Mouse (Mus musculus): ENCODE measurements around the gene Mrpl24. TPM values are rescaled to one million over a fixed set of nuclear protein-coding genes. Genes with fewer than 3 reads are reported as not detected.
A peak's percentile ranks its signal among the peaks of the same experiment; 100 is the strongest.

Mrpl24 gene
- polyA plus RNA-seq, 1 experiment from 2014 or later: 67.9 TPM

DNA sequence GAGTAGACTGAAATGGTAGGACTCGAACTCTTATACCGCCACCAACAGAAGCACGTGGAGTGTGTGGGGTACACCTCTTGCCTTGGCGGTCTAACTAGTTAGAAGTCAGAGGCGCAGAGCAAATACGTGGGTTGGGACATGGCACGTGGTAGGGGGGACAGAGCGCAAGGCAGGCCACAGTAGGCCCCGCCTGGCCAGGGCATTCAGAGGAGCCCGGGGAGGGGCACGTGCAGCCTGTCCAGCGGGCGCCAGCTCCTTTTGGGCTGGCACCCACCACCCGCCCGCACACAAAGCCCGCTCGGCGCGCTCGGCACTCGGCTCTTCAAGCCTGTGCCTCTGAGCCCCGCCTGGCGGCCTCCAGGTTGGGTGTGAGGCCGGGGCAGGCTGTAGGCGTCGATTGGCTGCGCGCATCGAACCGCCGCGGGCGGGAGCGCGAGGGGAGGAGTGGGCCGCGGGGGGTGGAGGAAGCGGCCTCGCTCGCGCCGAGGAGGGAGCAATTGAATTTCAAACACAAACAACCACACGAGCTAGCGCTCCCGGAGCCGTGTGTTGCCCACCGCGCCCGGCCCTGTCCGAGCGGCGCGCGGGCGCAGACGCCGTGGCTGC lies 13.3 kb upstream of the Mrpl24 start, which contains the start of gene Hdgf:
TSS of gene Hdgf (plus strand) at position 442 of the 606 bp plus-strand sequence.
- Histone ChIP-seq H3K27ac (replicated peaks in 1 of 2; ENCODE audit: control insufficient read depth in 1 of 2, insufficient read depth in 1 of 2, low read depth in 2 of 2, low read length in 2 of 2) (peak within 1 kb of the TSS; percentile 91 to 97), H3K27me3 (ENCODE audit: control insufficient read depth, insufficient read depth, low read length) (no peaks in the 10 kb centered on the region), H3K4me2 (ENCODE audit: low read length) (peak within 1 kb of the TSS; percentile 86), H3K9ac (ENCODE audit: low read length) (peak within 1 kb of the TSS; percentile 99), H3K4me3 (ENCODE audit: control insufficient read depth in 1 of 2, insufficient read depth in 1 of 2, low read depth in 1 of 2, low read length in 2 of 2) (peak within 1 kb of the TSS; percentile 89 to 100), H3K36me3 (ENCODE audit: control insufficient read depth, insufficient read depth, low read length) (no peaks in the 10 kb centered on the region), H3K4me1 (ENCODE audit: control insufficient read depth in 2 of 2, insufficient read depth in 2 of 2, low read length in 2 of 2) (peaks cover 23 to 35% of the 10 kb centered on the region in 2 experiments), H3K9me3 (ENCODE audit: control insufficient read depth, low read length) (no peaks in the 10 kb centered on the region)
- under 1% methylated on average over 43 of the region's 57 CpGs for WGBS
- peak; percentile 94 for ATAC-seq (ENCODE audit: insufficient number of reproducible peaks, insufficient read depth, low FRiP score, low read depth)

DNA sequence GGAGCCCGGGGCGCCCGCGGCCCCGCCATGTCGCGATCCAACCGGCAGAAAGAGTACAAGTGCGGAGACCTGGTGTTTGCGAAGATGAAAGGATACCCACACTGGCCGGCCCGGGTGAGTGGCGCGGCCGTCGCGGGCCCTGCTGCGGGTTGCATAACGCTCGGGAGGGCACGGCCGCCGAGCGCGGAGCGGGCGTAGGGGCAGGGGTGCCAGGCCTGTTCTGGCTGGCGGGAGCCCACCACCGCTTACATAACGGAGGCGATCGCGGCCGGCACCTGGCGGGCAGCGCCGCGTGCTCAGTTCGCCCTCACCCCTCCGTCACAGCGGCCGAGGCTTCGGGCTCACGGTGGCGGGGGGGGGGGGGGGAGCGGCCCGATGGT lies 12.7 kb upstream of the Mrpl24 start:
- Histone ChIP-seq H3K4me1 (ENCODE audit: control insufficient read depth in 2 of 2, insufficient read depth in 2 of 2, low read length in 2 of 2) (peaks cover 26 to 41% of the 10 kb centered on the region in 2 experiments), H3K27ac (replicated peaks in 1 of 2; ENCODE audit: control insufficient read depth in 1 of 2, insufficient read depth in 1 of 2, low read depth in 2 of 2, low read length in 2 of 2) (peak overlapping the region; percentile 91 to 97), H3K27me3 (ENCODE audit: control insufficient read depth, insufficient read depth, low read length) (no peaks in the 10 kb centered on the region), H3K4me3 (ENCODE audit: control insufficient read depth in 1 of 2, insufficient read depth in 1 of 2, low read depth in 1 of 2, low read length in 2 of 2) (peak overlapping the region; percentile 89 to 100), H3K4me2 (ENCODE audit: low read length) (peak overlapping the region; percentile 86), H3K36me3 (ENCODE audit: control insufficient read depth, insufficient read depth, low read length) (no peaks in the 10 kb centered on the region), H3K9me3 (ENCODE audit: control insufficient read depth, low read length) (no peaks in the 10 kb centered on the region), H3K9ac (ENCODE audit: low read length) (peak overlapping the region; percentile 99)
- under 1% methylated on average over 40 of the region's 47 CpGs for WGBS
- ATAC-seq (ENCODE audit: insufficient number of reproducible peaks, insufficient read depth, low FRiP score, low read depth): peak; percentile 19

DNA sequence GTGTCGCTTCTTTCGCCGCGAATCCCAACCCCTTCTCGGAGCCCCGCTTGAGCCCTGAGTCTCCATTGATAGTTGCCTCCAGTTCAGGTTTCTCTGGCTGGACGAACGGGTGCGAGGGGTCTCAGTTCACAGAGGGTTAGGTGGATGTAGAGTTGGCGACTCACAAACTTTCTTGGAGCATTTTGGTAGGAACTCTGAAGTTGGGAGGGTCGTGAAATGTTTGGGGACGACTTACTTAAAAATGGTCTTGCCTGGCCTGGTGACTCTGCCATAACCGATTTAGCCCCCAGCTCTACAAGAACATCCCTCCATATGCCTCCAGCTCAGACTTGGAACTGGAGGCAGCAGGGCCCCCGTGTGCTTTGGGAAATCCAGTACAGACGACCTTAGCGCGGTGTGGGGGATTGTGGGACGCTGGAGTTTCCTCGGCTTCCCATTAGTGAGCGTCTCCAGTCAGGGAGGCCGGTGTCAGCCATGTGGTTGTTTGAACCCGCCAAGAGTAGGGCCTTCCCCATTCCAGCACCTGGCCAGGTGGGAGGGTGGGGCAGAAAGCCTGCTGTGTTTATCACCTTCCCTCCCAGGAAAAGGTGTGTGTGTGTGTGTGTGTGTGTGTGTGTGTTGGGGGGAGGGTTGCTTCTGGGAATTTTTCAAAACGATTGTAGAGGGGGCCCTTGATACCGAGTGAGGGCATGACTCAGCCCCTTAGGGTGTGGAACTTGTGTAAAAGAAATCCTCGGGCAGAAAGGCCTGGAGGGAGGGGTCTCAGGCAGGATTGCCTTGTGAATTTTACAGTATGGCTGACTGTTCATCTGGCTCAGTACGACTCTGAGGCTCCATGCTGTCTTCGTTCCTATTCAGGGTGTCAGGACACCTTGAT lies 12.1 kb upstream of the Mrpl24 start:
- peak overlapping the region; percentile 99 for H3K9ac ChIP-seq (ENCODE audit: low read length)
- no peaks in the 10 kb centered on the region for H3K27me3 ChIP-seq (ENCODE audit: control insufficient read depth, insufficient read depth, low read length)
- no peak for ATAC-seq (ENCODE audit: insufficient number of reproducible peaks, insufficient read depth, low FRiP score, low read depth)
- peak overlapping the region; percentile 89 to 100 for H3K4me3 ChIP-seq (ENCODE audit: control insufficient read depth in 1 of 2, insufficient read depth in 1 of 2, low read depth in 1 of 2, low read length in 2 of 2)
- H3K4me1 ChIP-seq (ENCODE audit: control insufficient read depth in 2 of 2, insufficient read depth in 2 of 2, low read length in 2 of 2): peaks cover 26 to 41% of the 10 kb centered on the region in 2 experiments
- peak overlapping the region; percentile 86 for H3K4me2 ChIP-seq (ENCODE audit: low read length)
- no peaks in the 10 kb centered on the region for H3K36me3 ChIP-seq (ENCODE audit: control insufficient read depth, insufficient read depth, low read length)
- H3K27ac ChIP-seq (replicated peaks in 1 of 2; ENCODE audit: control insufficient read depth in 1 of 2, insufficient read depth in 1 of 2, low read depth in 2 of 2, low read length in 2 of 2): peak overlapping the region; percentile 91 to 97
- H3K9me3 ChIP-seq (ENCODE audit: control insufficient read depth, low read length): no peaks in the 10 kb centered on the region
- WGBS: 0% methylated on average over 27 of the region's 27 CpGs

GRCm38 (mm10) chr3:87907906-87908305 lies 11.4 kb upstream of the Mrpl24 start:
- peaks cover 26 to 41% of the 10 kb centered on the region in 2 experiments for H3K4me1 ChIP-seq (ENCODE audit: control insufficient read depth in 2 of 2, insufficient read depth in 2 of 2, low read length in 2 of 2)
- peak overlapping the region; percentile 86 for H3K4me2 ChIP-seq (ENCODE audit: low read length)
- 5% methylated on average over 1 of the region's 1 CpGs for WGBS
- no peaks in the 10 kb centered on the region for H3K9me3 ChIP-seq (ENCODE audit: control insufficient read depth, low read length)
- peak overlapping the region; percentile 91 to 97 for H3K27ac ChIP-seq (replicated peaks in 1 of 2; ENCODE audit: control insufficient read depth in 1 of 2, insufficient read depth in 1 of 2, low read depth in 2 of 2, low read length in 2 of 2)
- ATAC-seq (ENCODE audit: insufficient number of reproducible peaks, insufficient read depth, low FRiP score, low read depth): no peak
- H3K36me3 ChIP-seq (ENCODE audit: control insufficient read depth, insufficient read depth, low read length): no peaks in the 10 kb centered on the region
- H3K9ac ChIP-seq (ENCODE audit: low read length): peak overlapping the region; percentile 99
- H3K4me3 ChIP-seq (ENCODE audit: control insufficient read depth in 1 of 2, insufficient read depth in 1 of 2, low read depth in 1 of 2, low read length in 2 of 2): peak overlapping the region; percentile 89 to 100
- H3K27me3 ChIP-seq (ENCODE audit: control insufficient read depth, insufficient read depth, low read length): no peaks in the 10 kb centered on the region

GRCm38 (mm10) chr3:87909381-87909780 lies 9.9 kb upstream of the Mrpl24 start:
- ATAC-seq (ENCODE audit: insufficient number of reproducible peaks, insufficient read depth, low FRiP score, low read depth): no peak
- peaks cover 26 to 41% of the 10 kb centered on the region in 2 experiments for H3K4me1 ChIP-seq (ENCODE audit: control insufficient read depth in 2 of 2, insufficient read depth in 2 of 2, low read length in 2 of 2)
- H3K4me3 ChIP-seq (ENCODE audit: control insufficient read depth in 1 of 2, insufficient read depth in 1 of 2, low read depth in 1 of 2, low read length in 2 of 2): peak overlapping the region in 1 of 2 experiments; percentile 47; a peak in 1 of 4 replicates
- no peaks in the 10 kb centered on the region for H3K27me3 ChIP-seq (ENCODE audit: control insufficient read depth, insufficient read depth, low read length)
- WGBS: 82% methylated on average over 2 of the region's 2 CpGs
- peak overlapping the region in 1 of 2 experiments; percentile 88; a peak in 3 of 4 replicates for H3K27ac ChIP-seq (replicated peaks in 1 of 2; ENCODE audit: control insufficient read depth in 1 of 2, insufficient read depth in 1 of 2, low read depth in 2 of 2, low read length in 2 of 2)
- peak overlapping the region; percentile 68; the same call in 1 of the 2 replicates for H3K9ac ChIP-seq (ENCODE audit: low read length)
- peak overlapping the region; percentile 74 for H3K4me2 ChIP-seq (ENCODE audit: low read length)
- H3K9me3 ChIP-seq (ENCODE audit: control insufficient read depth, low read length): no peaks in the 10 kb centered on the region
- H3K36me3 ChIP-seq (ENCODE audit: control insufficient read depth, insufficient read depth, low read length): peaks cover 14% of the 10 kb centered on the region

DNA sequence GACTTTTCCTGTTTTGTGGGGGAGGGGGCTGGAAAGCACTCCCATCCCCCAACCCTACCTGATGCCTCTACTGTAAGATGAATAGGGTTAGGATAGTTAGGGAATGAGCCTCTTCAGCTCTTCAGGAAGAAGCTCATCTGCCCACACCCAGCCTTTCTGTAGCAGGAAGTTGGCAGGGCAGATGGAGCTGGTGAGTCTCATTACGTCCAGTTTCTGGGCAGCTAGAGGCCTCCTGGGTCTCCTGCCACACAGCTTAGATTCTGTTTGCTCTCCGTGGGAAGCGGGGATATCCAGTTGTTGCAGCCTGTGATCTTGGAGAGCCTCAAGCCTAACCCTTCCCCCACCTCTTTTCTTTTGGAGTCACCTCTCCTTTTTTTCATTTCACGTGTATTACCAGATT lies 9.4 kb upstream of the Mrpl24 start:
- peak overlapping the region; percentile 59 to 88 for H3K27ac ChIP-seq (replicated peaks in 1 of 2; ENCODE audit: control insufficient read depth in 1 of 2, insufficient read depth in 1 of 2, low read depth in 2 of 2, low read length in 2 of 2)
- no peaks in the 10 kb centered on the region for H3K27me3 ChIP-seq (ENCODE audit: control insufficient read depth, insufficient read depth, low read length)
- WGBS: 13% methylated on average over 4 of the region's 4 CpGs
- ATAC-seq (ENCODE audit: insufficient number of reproducible peaks, insufficient read depth, low FRiP score, low read depth): no peak
- peak overlapping the region in 1 of 2 experiments; percentile 47; a peak in 2 of 4 replicates for H3K4me3 ChIP-seq (ENCODE audit: control insufficient read depth in 1 of 2, insufficient read depth in 1 of 2, low read depth in 1 of 2, low read length in 2 of 2)
- H3K9ac ChIP-seq (ENCODE audit: low read length): peak overlapping the region; percentile 68
- H3K36me3 ChIP-seq (ENCODE audit: control insufficient read depth, insufficient read depth, low read length): peaks cover 19% of the 10 kb centered on the region
- no peaks in the 10 kb centered on the region for H3K9me3 ChIP-seq (ENCODE audit: control insufficient read depth, low read length)
- peaks cover 26 to 41% of the 10 kb centered on the region in 2 experiments for H3K4me1 ChIP-seq (ENCODE audit: control insufficient read depth in 2 of 2, insufficient read depth in 2 of 2, low read length in 2 of 2)
- peak overlapping the region; percentile 74 for H3K4me2 ChIP-seq (ENCODE audit: low read length)

- 0 out of 2 replicates have a peak, but pooled peaks have one; percentile 12 for ATAC-seq (ENCODE audit: insufficient number of reproducible peaks, insufficient read depth, low FRiP score, low read depth)
- WGBS: 6% methylated on average over 12 of the region's 12 CpGs
- peak overlapping the region; percentile 68 for H3K9ac ChIP-seq (ENCODE audit: low read length)
- H3K4me2 ChIP-seq (ENCODE audit: low read length): peak overlapping the region; percentile 74
- H3K36me3 ChIP-seq (ENCODE audit: control insufficient read depth, insufficient read depth, low read length): peaks cover 27% of the 10 kb centered on the region
- no peaks in the 10 kb centered on the region for H3K9me3 ChIP-seq (ENCODE audit: control insufficient read depth, low read length)
- H3K4me3 ChIP-seq (ENCODE audit: control insufficient read depth in 1 of 2, insufficient read depth in 1 of 2, low read depth in 1 of 2, low read length in 2 of 2): peak overlapping the region; percentile 46 to 47
- no peaks in the 10 kb centered on the region for H3K27me3 ChIP-seq (ENCODE audit: control insufficient read depth, insufficient read depth, low read length)
- peaks cover 26 to 41% of the 10 kb centered on the region in 2 experiments for H3K4me1 ChIP-seq (ENCODE audit: control insufficient read depth in 2 of 2, insufficient read depth in 2 of 2, low read length in 2 of 2)
- H3K27ac ChIP-seq (replicated peaks in 1 of 2; ENCODE audit: control insufficient read depth in 1 of 2, insufficient read depth in 1 of 2, low read depth in 2 of 2, low read length in 2 of 2): peak overlapping the region; percentile 78 to 88
Measured at GRCm38 (mm10) chr3:87910573-87911141, 8.6 kb upstream of the Mrpl24 start.

Measured in heart, embryonic 14.5 days (tissue).